Mouse (Mus musculus): ENCODE results near the gene Gm9887.
"Not testable (repeated sequence)": the region's sequence is repeated elsewhere in the genome, so short reads cannot be mapped to it uniquely, and the experiment has no call there.

Gm9887 gene

GRCm38 (mm10) chr12:69371854-69372671 lies at the start of gene Gm9887, which contains the start of gene Arf6:
Gene Gm9887, minus strand, starts transcription at chr12:69372458.
Gene Arf6, plus strand, starts transcription at chr12:69372150.
- peak; percentile 97 for DNase-seq

GRCm38 (mm10) chr12:69420716-69421115 lies 48.5 kb upstream of the Gm9887 start:
- DNase-seq, result no peak

GRCm38 (mm10) chr12:69419606-69420005 lies 47.3 kb upstream of the Gm9887 start:
- no peak for DNase-seq

- peak; percentile 22 for DNase-seq
These were observed 46.9 kb upstream of the Gm9887 start for GRCm38 (mm10) chr12:69419017-69419605.

GRCm38 (mm10) chr12:69418606-69419005 lies 46.3 kb upstream of the Gm9887 start:
- no peak for DNase-seq

GRCm38 (mm10) chr12:69417701-69418291 lies 45.5 kb upstream of the Gm9887 start:
- no peak for DNase-seq

GRCm38 (mm10) chr12:69416793-69417192 lies 44.5 kb upstream of the Gm9887 start:
- DNase-seq, result no peak

- DNase-seq, result no peak
These were observed 42.7 kb upstream of the Gm9887 start for GRCm38 (mm10) chr12:69414826-69415572.

GRCm38 (mm10) chr12:69413303-69413702 lies 41.0 kb upstream of the Gm9887 start:
- no peak for DNase-seq

GRCm38 (mm10) chr12:69411936-69412335 lies 39.7 kb upstream of the Gm9887 start:
- no peak for DNase-seq

GRCm38 (mm10) chr12:69410767-69411166 lies 38.5 kb upstream of the Gm9887 start:
- no peak for DNase-seq

GRCm38 (mm10) chr12:69402594-69403167 lies 30.4 kb upstream of the Gm9887 start:
- DNase-seq, result no peak

- no peak for DNase-seq
These were observed 29.8 kb upstream of the Gm9887 start for GRCm38 (mm10) chr12:69402100-69402499.

GRCm38 (mm10) chr12:69400871-69401286 lies 28.6 kb upstream of the Gm9887 start:
- DNase-seq, result no peak

- no peak for DNase-seq
These were observed 28.1 kb upstream of the Gm9887 start for GRCm38 (mm10) chr12:69400367-69400766.

- DNase-seq, result no peak
These were observed 22.2 kb upstream of the Gm9887 start for GRCm38 (mm10) chr12:69394456-69394855.

GRCm38 (mm10) chr12:69393076-69393475 lies 20.8 kb upstream of the Gm9887 start:
- DNase-seq, result no peak

GRCm38 (mm10) chr12:69390000-69390698 lies 17.9 kb upstream of the Gm9887 start:
- DNase-seq, result no peak

- peak; percentile 8 for DNase-seq
These were observed 17.1 kb upstream of the Gm9887 start for GRCm38 (mm10) chr12:69389273-69389938.

GRCm38 (mm10) chr12:69388321-69388869 lies 16.1 kb upstream of the Gm9887 start:
- no peak for DNase-seq

- not testable (repeated sequence) for DNase-seq
These were observed 14.0 kb upstream of the Gm9887 start for GRCm38 (mm10) chr12:69386281-69386732.

Data from right cerebral cortex, postnatal 25 days (tissue).